Mouse (Mus musculus) lung, adult 2 months (tissue): Measurements from ENCODE around the gene Enoph1.

ENCODE experiments used
- CTCF ChIP-seq: fragments of 200-500 bp; IDR thresholded peaks from 2 replicates; pipeline ENCODE4 v1.5.1; 2011; ENCODE audit warnings: mild to moderate bottlenecking, low read length, control low read depth; ENCODE audit not compliant: insufficient read depth
- POLR2A ChIP-seq: fragments of 200-500 bp; IDR thresholded peaks from 2 replicates; pipeline ENCODE4 v1.6.1; 2011; ENCODE audit warnings: low read depth, mild to moderate bottlenecking, control low read depth, low read length, borderline replicate concordance; ENCODE audit errors: extremely low read depth

GRCm38 (mm10) chr5:100024868-100025267 lies 14.9 kb upstream of the Enoph1 start:
- TF ChIP-seq CTCF, result no peak
- TF ChIP-seq POLR2A, result no peak
